Mouse (Mus musculus): ENCODE measurements around the gene Olfr414. TPM values are rescaled to one million over a fixed set of nuclear protein-coding genes. Genes with fewer than 3 reads are reported as not detected.

Olfr414 gene
- not detected for polyA plus RNA-seq (2017; shearing (Covaris generic))

- no peak for ATAC-seq
These were observed at the start of gene Olfr414 for GRCm38 (mm10) chr1:174423764-174424163. Gene Olfr414, plus strand, starts transcription at chr1:174424064.

- ATAC-seq = no peak
These were observed 33.1 kb upstream of the Olfr414 start, which contains the start of gene Olfr248 for GRCm38 (mm10) chr1:174390746-174391145. Gene Olfr248, plus strand, starts transcription at chr1:174391046.

GRCm38 (mm10) chr1:174422959-174423358 lies 905 bp upstream of the Olfr414 start:
- no peak for ATAC-seq

- no peak for ATAC-seq
These were observed 2.5 kb downstream of the Olfr414 start for GRCm38 (mm10) chr1:174426180-174426986.

- no peak for ATAC-seq
These were observed 3.5 kb downstream of the Olfr414 start for GRCm38 (mm10) chr1:174427402-174427801.

GRCm38 (mm10) chr1:174428407-174428806 lies 4.5 kb downstream of the Olfr414 start:
- ATAC-seq = no peak

GRCm38 (mm10) chr1:174434121-174434520 lies 10.3 kb downstream of the Olfr414 start:
- no peak for ATAC-seq

- no peak for ATAC-seq
These were observed 17.9 kb downstream of the Olfr414 start, which contains the start of gene Olfr220 for GRCm38 (mm10) chr1:174441782-174442181. Gene Olfr220, plus strand, starts transcription at chr1:174442082.

GRCm38 (mm10) chr1:174455100-174455499 lies 31.2 kb downstream of the Olfr414 start:
- ATAC-seq = no peak

GRCm38 (mm10) chr1:174465385-174465784 lies 41.5 kb downstream of the Olfr414 start:
- no peak for ATAC-seq

- no peak for ATAC-seq
These were observed 42.4 kb downstream of the Olfr414 start for GRCm38 (mm10) chr1:174466240-174466639.

GRCm38 (mm10) chr1:174469736-174470135 lies 45.9 kb downstream of the Olfr414 start:
- ATAC-seq = no peak

- ATAC-seq = no peak
These were observed 58.7 kb downstream of the Olfr414 start for GRCm38 (mm10) chr1:174482567-174482966.

Other genes starting within 250 kb of the Olfr414 start
- not detected for gene Olfr419, start 172.0 kb upstream of the Olfr414 start, polyA plus RNA-seq (2017; shearing (Covaris generic))
- not detected for gene Mptx1, start 93.5 kb upstream of the Olfr414 start, polyA plus RNA-seq (2017; shearing (Covaris generic))
- gene Olfr417, start 58.9 kb upstream of the Olfr414 start, polyA plus RNA-seq (2017; shearing (Covaris generic)) = not detected
- gene Olfr248, start 33.0 kb upstream of the Olfr414 start, polyA plus RNA-seq (2017; shearing (Covaris generic)) = not detected
- gene Olfr220, start 18.0 kb downstream of the Olfr414 start, polyA plus RNA-seq (2017; shearing (Covaris generic)) = under 1 TPM in 1 of 2 experiments, not detected in 1; 0.11 TPM
- gene Fmn2, start 77.8 kb downstream of the Olfr414 start, polyA plus RNA-seq (2017; shearing (Covaris generic)) = not detected

All from CD4-positive, CD25-positive, alpha-beta regulatory T cell, adult 4 months (primary cell).